Mouse (Mus musculus) MEL (cell line): Measurements from ENCODE around the gene Bves. TPM values are rescaled to one million over a fixed set of nuclear protein-coding genes. Genes with fewer than 3 reads are reported as not detected.

Experiments used
- DNase-seq: peaks from one replicate; pipeline ENCODE4 v3.0.0; 2011; ENCODE audit warnings: low read depth, low spot score
- H3K27ac ChIP-seq: 2 replicates; pipeline ENCODE4 v1.5.1; 2012; ENCODE audit warnings: low read depth, mild to moderate bottlenecking, control low read depth, low read length, moderate library complexity; ENCODE audit not compliant: control insufficient read depth
- H3K27me3 ChIP-seq, 2 experiments: fragments of 150-350 bp in 1 of 2; sonication (generic) in 1 of 2; 2 replicates each; pipeline ENCODE4 v1.6.1; 2012; ENCODE audit warnings: low read length in 2 of 2, mild to moderate bottlenecking in 2 of 2, improper control_type of control experiment in 1 of 2, moderate library complexity in 1 of 2; ENCODE audit not compliant: insufficient read depth in 2 of 2, control insufficient read depth in 1 of 2
- H3K36me3 ChIP-seq, 2 experiments: 2 replicates each; pipeline ENCODE4 v1.6.1; 2012 to 2014; ENCODE audit warnings: low read length in 2 of 2, improper control_type of control experiment in 1 of 2, inconsistent platforms in 1 of 2, mild to moderate bottlenecking in 1 of 2; ENCODE audit not compliant: insufficient read depth in 2 of 2, control insufficient read depth in 1 of 2
- H3K4me1 ChIP-seq, 2 experiments: fragments of 150-350 bp in 1 of 2; sonication (generic) in 1 of 2; 2 replicates each; pipeline ENCODE4 v1.6.1; 2012; ENCODE audit warnings: low read length in 2 of 2, improper control_type of control experiment in 1 of 2, mild to moderate bottlenecking in 1 of 2; ENCODE audit not compliant: insufficient read depth in 2 of 2, control insufficient read depth in 1 of 2
- H3K4me3 ChIP-seq, 2 experiments: fragments of 150-350 bp in 1 of 2; sonication (generic) in 1 of 2; 2 replicates each; pipeline ENCODE4 v1.5.1; 2012; ENCODE audit warnings: low read depth in 2 of 2, low read length in 2 of 2, mild to moderate bottlenecking in 2 of 2, moderate library complexity in 2 of 2, control low read depth in 1 of 2, improper control_type of control experiment in 1 of 2; ENCODE audit not compliant: control insufficient read depth in 1 of 2, insufficient read depth in 1 of 2
- H3K79me2 ChIP-seq: 2 replicates; pipeline ENCODE4 v1.6.1; 2012; ENCODE audit warnings: mild to moderate bottlenecking, low read length, moderate library complexity; ENCODE audit not compliant: control insufficient read depth, poor library complexity, insufficient read depth
- H3K9ac ChIP-seq: 2 replicates; pipeline ENCODE4 v1.6.1; 2012; ENCODE audit warnings: low read depth, mild to moderate bottlenecking, control low read depth, low read length, moderate library complexity; ENCODE audit not compliant: control insufficient read depth, poor library complexity, severe bottlenecking
- H3K9me3 ChIP-seq: fragments of 150-350 bp; sonication (generic); replicated peaks from 2 replicates; pipeline ENCODE4 v1.6.1; 2012; ENCODE audit warnings: mild to moderate bottlenecking, low read length, improper control_type of control experiment, moderate library complexity; ENCODE audit not compliant: insufficient read depth
- BHLHE40 ChIP-seq: IDR thresholded peaks from 2 replicates; pipeline ENCODE4 v1.6.1; 2012; ENCODE audit warnings: low read depth, mild to moderate bottlenecking, inconsistent platforms, low read length, improper control_type of control experiment, borderline replicate concordance
- CHD2 ChIP-seq: IDR thresholded peaks from 2 replicates; pipeline ENCODE4 v1.6.1; 2011; ENCODE audit warnings: low read length, improper control_type of control experiment
- CTCF ChIP-seq, 3 experiments: IDR thresholded peaks in 2 of 3; conservative IDR thresholded peaks in 1 of 3; 2 replicates each; pipeline ENCODE4 v1.5.1; 2011 to 2012; ENCODE audit warnings: low read length in 3 of 3, low read depth in 2 of 3, mild to moderate bottlenecking in 2 of 3, improper control_type of control experiment in 1 of 3, inconsistent platforms in 1 of 3, mixed read lengths in 1 of 3, moderate library complexity in 1 of 3; ENCODE audit not compliant: control insufficient read depth in 1 of 3, insufficient read depth in 1 of 3, poor library complexity in 1 of 3, severe bottlenecking in 1 of 3
- EP300 ChIP-seq, 2 experiments: IDR thresholded peaks; 2 replicates each; pipeline ENCODE4 v1.6.1; 2011; ENCODE audit warnings: improper control_type of control experiment in 2 of 2, low read length in 2 of 2, low read depth in 1 of 2, mild to moderate bottlenecking in 1 of 2
- GABPA ChIP-seq: IDR thresholded peaks from 2 replicates; pipeline ENCODE4 v1.6.1; 2012; ENCODE audit warnings: low read depth, mild to moderate bottlenecking, inconsistent platforms, low read length, improper control_type of control experiment, moderate library complexity
- GATA1 ChIP-seq: IDR thresholded peaks from 2 replicates; pipeline ENCODE4 v1.6.1; 2011; ENCODE audit warnings: low read depth, low read length, improper control_type of control experiment
- HCFC1 ChIP-seq: IDR thresholded peaks from 2 replicates; pipeline ENCODE4 v1.6.1; 2012; ENCODE audit warnings: low read depth, mild to moderate bottlenecking, inconsistent platforms, low read length, improper control_type of control experiment, moderate library complexity
- JUND ChIP-seq: IDR thresholded peaks from 2 replicates; pipeline ENCODE4 v1.6.1; 2011; ENCODE audit warnings: low read depth, mild to moderate bottlenecking, improper control_type of control experiment, low read length
- KAT2A ChIP-seq: conservative IDR thresholded peaks from 2 replicates; pipeline ENCODE4 v1.6.1; 2012; ENCODE audit warnings: low read depth, low read length, improper control_type of control experiment, inconsistent platforms
- MAFK ChIP-seq: IDR thresholded peaks from 2 replicates; pipeline ENCODE4 v1.6.1; 2011; ENCODE audit warnings: low read depth, mild to moderate bottlenecking, low read length, improper control_type of control experiment, borderline replicate concordance
- MAX ChIP-seq: IDR thresholded peaks from 2 replicates; pipeline ENCODE4 v1.6.1; 2011; ENCODE audit warnings: low read length, improper control_type of control experiment
- MAZ ChIP-seq: IDR thresholded peaks from 2 replicates; pipeline ENCODE4 v1.6.1; 2012; ENCODE audit warnings: low read depth, mild to moderate bottlenecking, inconsistent platforms, low read length, improper control_type of control experiment
- MYB ChIP-seq: IDR thresholded peaks from 2 replicates; pipeline ENCODE4 v1.6.1; 2011; ENCODE audit warnings: mild to moderate bottlenecking, low read depth, low read length, improper control_type of control experiment
- NRF1 ChIP-seq: IDR thresholded peaks from 2 replicates; pipeline ENCODE4 v1.6.1; 2014; ENCODE audit warnings: low read depth, mild to moderate bottlenecking, inconsistent platforms, low read length, improper control_type of control experiment, moderate library complexity; ENCODE audit not compliant: poor library complexity, insufficient read depth, severe bottlenecking
- POLR2AphosphoS5 ChIP-seq: IDR thresholded peaks from 2 replicates; pipeline ENCODE4 v1.6.1; 2012; ENCODE audit warnings: low read depth, borderline replicate concordance, mild to moderate bottlenecking, inconsistent platforms, low read length, moderate library complexity, mixed read lengths
- RAD21 ChIP-seq: IDR thresholded peaks from 2 replicates; pipeline ENCODE4 v1.6.1; 2011; ENCODE audit warnings: mild to moderate bottlenecking, low read depth, low read length, improper control_type of control experiment
- SMC3 ChIP-seq: IDR thresholded peaks from 2 replicates; pipeline ENCODE4 v1.6.1; 2011; ENCODE audit warnings: low read depth, low read length, improper control_type of control experiment
- TBP ChIP-seq: IDR thresholded peaks from 2 replicates; pipeline ENCODE4 v1.8.0; 2011; ENCODE audit warnings: low read depth, low read length, improper control_type of control experiment
- TCF12 ChIP-seq: IDR thresholded peaks from 2 replicates; pipeline ENCODE4 v1.6.1; 2014; ENCODE audit warnings: low read depth, mild to moderate bottlenecking, inconsistent platforms, low read length, improper control_type of control experiment, moderate library complexity
- UBTF ChIP-seq: IDR thresholded peaks from 2 replicates; pipeline ENCODE4 v1.6.1; 2012; ENCODE audit warnings: low read depth, mild to moderate bottlenecking, inconsistent platforms, low read length, improper control_type of control experiment, moderate library complexity, borderline replicate concordance; ENCODE audit not compliant: insufficient read depth
- USF1 ChIP-seq: IDR thresholded peaks from 2 replicates; pipeline ENCODE4 v1.6.1; 2014; ENCODE audit warnings: low read depth, mild to moderate bottlenecking, inconsistent platforms, low read length, improper control_type of control experiment, moderate library complexity
- USF2 ChIP-seq, 2 experiments: IDR thresholded peaks; 2 replicates each; pipeline ENCODE4 v1.6.1; 2011 to 2012; ENCODE audit warnings: improper control_type of control experiment in 2 of 2, low read length in 2 of 2, borderline replicate concordance in 1 of 2, inconsistent platforms in 1 of 2, low read depth in 1 of 2, mild to moderate bottlenecking in 1 of 2; ENCODE audit not compliant: insufficient read depth in 1 of 2
- ZKSCAN1 ChIP-seq: IDR thresholded peaks from 2 replicates; pipeline ENCODE4 v1.6.1; 2012; ENCODE audit warnings: low read depth, mild to moderate bottlenecking, inconsistent platforms, low read length, improper control_type of control experiment, moderate library complexity
- ZNF384 ChIP-seq: IDR thresholded peaks from 2 replicates; pipeline ENCODE4 v1.6.1; 2012; ENCODE audit warnings: low read depth, mild to moderate bottlenecking, inconsistent platforms, low read length, improper control_type of control experiment
- polyA plus RNA-seq, 2 experiments: library from polyadenylated mRNA; stranded (reverse) in 1 of 2; unstranded in 1 of 2; fragments of >175 nt in 1 of 2; fragments of >200 nt in 1 of 2; gene quantifications; 2 replicates each; pipeline versions ENCODE4 v1.2.1 to v1.2.4; 2012; ENCODE audit warnings: low replicate concordance in 2 of 2, low read depth in 1 of 2; ENCODE audit not compliant: insufficient read length in 2 of 2, insufficient read depth in 1 of 2, missing spikeins in 1 of 2
- total RNA-seq: library from RNA; depleted of rRNA; stranded (reverse); fragments of 300-350 nt; gene quantifications from 2 replicates; pipeline ENCODE4 v1.2.3, GENCODE M21; 2012

The Bves gene
- total and polyA plus RNA-seq, 3 experiments, result not detected

DNA sequence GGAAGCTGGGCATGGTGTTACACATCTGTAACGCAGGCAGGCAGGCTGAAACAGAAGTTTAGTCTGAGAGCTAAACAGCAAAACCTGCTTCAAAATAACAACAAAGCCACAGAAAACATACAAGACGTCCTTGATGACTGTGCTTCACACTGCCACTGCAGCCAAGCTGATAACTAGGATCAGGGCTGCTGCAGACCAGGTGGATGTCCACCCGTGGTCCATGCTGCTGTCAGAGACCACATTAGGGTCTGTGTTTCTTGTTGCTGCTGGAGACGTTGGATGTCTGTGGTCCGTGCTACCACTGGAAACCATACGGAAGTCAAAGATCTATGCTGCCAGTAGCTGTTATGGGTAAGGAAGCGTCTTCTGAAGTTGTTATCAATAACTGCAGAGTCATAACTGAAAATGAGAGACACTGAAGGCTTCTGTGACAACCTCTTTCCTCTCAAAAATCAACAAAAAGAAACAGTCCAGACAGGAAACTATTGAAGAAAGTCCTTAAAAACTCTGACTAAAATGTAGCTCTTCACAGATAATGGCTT, 64.2 kb downstream of the Bves start:
- peaks cover 0 to 6% of the 10 kb centered on the region in 2 experiments; a peak in 2 of 4 replicates for H3K36me3 ChIP-seq
- H3K4me3 ChIP-seq, result peak overlapping the region; percentile 43 to 65
- H3K79me2 ChIP-seq, result no peaks in the 10 kb centered on the region
- H3K4me1 ChIP-seq, result peaks cover 0 to 6% of the 10 kb centered on the region in 2 experiments; a peak in 1 of 4 replicates
- no peaks in the 10 kb centered on the region for H3K27me3 ChIP-seq
- H3K27ac ChIP-seq, result peak overlapping the region; percentile 52
- H3K9ac ChIP-seq, result peak overlapping the region; percentile 41
- no peaks in the 10 kb centered on the region for H3K9me3 ChIP-seq
- TF ChIP-seq USF1 (no peak), UBTF (no peak), SMC3 (no peak), HCFC1 (no peak), EP300 (IDR thresholded peaks at IDR 0.05; ENCODE audit: low read depth in 1 of 2, low read length in 2 of 2) (peak; percentile 39 to 49; a peak in 3 of 4 replicates), RAD21 (no peak), MYB (no peak; the same call in 1 of the 2 replicates), TCF12 (no peak), GATA1 (0 out of 2 replicates have a peak, but pooled peaks have one; percentile 20), KAT2A (no peak), CHD2 (no peak), BHLHE40 (no peak)
- TF ChIP-seq, all 39 proteins: peak for 2
- peak; percentile 60 for DNase-seq

DNA sequence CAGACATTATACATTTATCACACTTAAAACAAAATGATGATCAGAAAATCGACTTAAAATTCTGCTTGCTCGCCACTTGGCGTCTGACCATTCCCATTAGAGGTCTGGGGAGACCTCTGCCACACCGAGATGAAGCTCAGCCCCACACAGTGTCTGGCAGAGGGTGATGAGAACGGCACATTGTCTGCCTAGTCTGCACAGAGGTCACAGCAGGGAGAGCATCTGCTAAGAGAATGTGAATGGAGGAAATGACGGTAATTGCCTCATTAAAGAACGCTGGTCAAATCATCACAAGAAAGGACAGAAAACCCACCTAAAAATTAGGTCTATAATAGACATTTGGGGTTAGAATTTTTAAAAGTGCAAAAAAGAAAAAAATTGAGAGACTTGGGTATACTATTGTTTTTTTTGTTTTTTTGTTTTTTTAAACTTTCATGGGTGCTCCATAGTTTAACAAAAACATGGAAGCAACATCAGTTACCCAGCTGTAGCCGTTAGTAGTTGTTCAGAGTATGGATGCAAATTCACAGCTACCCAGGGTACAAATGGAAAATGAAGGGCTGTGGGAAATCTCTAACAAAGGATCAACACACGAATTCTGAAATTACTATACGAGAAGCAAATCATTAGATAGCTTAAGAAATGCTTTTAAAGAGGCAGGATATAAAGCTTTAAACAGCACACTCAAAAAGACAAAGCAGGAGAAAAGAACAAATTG, 75.2 kb downstream of the Bves start:
- TF ChIP-seq BHLHE40 (no peak), ZNF384 (no peak), MAFK (no peak), GABPA (no peak), ZKSCAN1 (no peak), CHD2 (no peak), JUND (no peak), USF2 (IDR thresholded peaks at IDR 0.05; ENCODE audit: borderline replicate concordance in 1 of 2, insufficient read depth in 1 of 2, low read depth in 1 of 2, low read length in 2 of 2) (no peak), MAZ (no peak), MYB (no peak), POLR2AphosphoS5 (no peak), NRF1 (no peak), UBTF (no peak), GATA1 (no peak), TCF12 (no peak), RAD21 (no peak), MAX (no peak), CTCF (IDR thresholded peaks at IDR 0.05 in 2 of 3, conservative IDR thresholded peaks at IDR 0.05 in 1 of 3; ENCODE audit: control insufficient read depth in 1 of 3, insufficient read depth in 1 of 3, low read depth in 2 of 3, low read length in 3 of 3, poor library complexity in 1 of 3, severe bottlenecking in 1 of 3) (no peak), HCFC1 (no peak), TBP (no peak)
- H3K79me2 ChIP-seq, result no peaks in the 10 kb centered on the region
- no peak overlapping the region for H3K9ac ChIP-seq
- H3K4me3 ChIP-seq, result no peak overlapping the region
- DNase-seq, result no peak
- no peaks in the 10 kb centered on the region for H3K36me3 ChIP-seq
- H3K9me3 ChIP-seq, result no peaks in the 10 kb centered on the region
- H3K4me1 ChIP-seq, result no peaks in the 10 kb centered on the region
- no peak overlapping the region for H3K27ac ChIP-seq
- peaks cover 0 to 2% of the 10 kb centered on the region in 2 experiments; a peak in 3 of 4 replicates for H3K27me3 ChIP-seq
